28 mouse cellular contexts compared by ENCODE assay signal in genomic region chr12:16966811-16967210, GRCm38 (mm10). TPM values are rescaled to one million over a fixed set of nuclear protein-coding genes. Genes with fewer than 3 reads are reported as not detected.
"Had no signal": no experiment of that assay in that cellular context is flagged by ENCODE, and none has a peak within 500 bp of the region (broad histone marks: within the 10 kb centered on the region; RNA-seq: fewer than 3 reads in every experiment).

No protein-coding gene starts in this region.

- H3K27ac ChIP-seq: heart, adult 2 months; heart, embryonic 13.5 days; heart, embryonic 15.5 days; hindbrain, embryonic 10.5 days; hindbrain, embryonic 12.5 days; hindbrain, embryonic 14.5 days; intestine, embryonic 15.5 days; layer of hippocampus, adult 2 months; left cerebral cortex, adult 2 months; limb, embryonic 13.5 days; limb, embryonic 15.5 days; liver, embryonic 12.5 days; liver, embryonic 14.5 days had no signal

- H3K4me3 ChIP-seq: heart, adult 2 months; heart, embryonic 13.5 days; heart, embryonic 15.5 days; hindbrain, embryonic 10.5 days; hindbrain, embryonic 12.5 days; intestine, embryonic 15.5 days; layer of hippocampus, adult 2 months; left cerebral cortex, adult 2 months; limb, embryonic 13.5 days; limb, embryonic 15.5 days; liver, embryonic 12.5 days had no signal

- H3K4me1 ChIP-seq: heart, embryonic 13.5 days; heart, embryonic 15.5 days; hindbrain, embryonic 10.5 days; hindbrain, embryonic 12.5 days; intestine, embryonic 15.5 days; limb, embryonic 13.5 days; limb, embryonic 15.5 days; liver, embryonic 12.5 days had no signal

- ATAC-seq: hindbrain, embryonic 16.5 days; inflammation-experienced regulatory T-cells, adult 6 months; intestine, embryonic 15.5 days; intestine, postnatal 0 days; liver, embryonic 12.5 days had no signal

- H3K27me3 ChIP-seq: heart, embryonic 13.5 days; heart, embryonic 15.5 days; hindbrain, embryonic 12.5 days; intestine, embryonic 15.5 days; limb, embryonic 13.5 days; limb, embryonic 15.5 days; liver, embryonic 12.5 days had no signal

- DNase-seq: gastrocnemius, postnatal 14 days; gastrocnemius, postnatal 36 days; heart, adult 11 months; heart, adult 2 months; heart, postnatal 14 days; heart, postnatal 4 days; kidney, adult 18-20 months; kidney, adult 8-10 months; kidney, postnatal 10 days; kidney, postnatal 25 days; kidney, postnatal 4 days had no signal

- H3K4me2 ChIP-seq: heart, embryonic 11.5 days; heart, embryonic 13.5 days; heart, embryonic 15.5 days; hindbrain, embryonic 12.5 days; hindbrain, embryonic 14.5 days; intestine, embryonic 15.5 days; limb, embryonic 13.5 days; limb, embryonic 15.5 days; liver, embryonic 12.5 days had no signal

- H3K9me3 ChIP-seq: heart, embryonic 13.5 days; heart, embryonic 15.5 days; hindbrain, embryonic 10.5 days; hindbrain, embryonic 12.5 days; intestine, embryonic 15.5 days; limb, embryonic 13.5 days; limb, embryonic 15.5 days; liver, embryonic 12.5 days had no signal

- H3K9ac ChIP-seq: heart, embryonic 13.5 days; heart, embryonic 15.5 days; hindbrain, embryonic 12.5 days; hindbrain, embryonic 14.5 days; intestine, embryonic 15.5 days; limb, embryonic 13.5 days; limb, embryonic 15.5 days; liver, embryonic 12.5 days; liver, embryonic 14.5 days had no signal

RNA-seq across cellular contexts. Expression of gene 2410004P03Rik, which starts 44.7 kb away (rescaled TPM):
- polyA plus RNA-seq: heart, embryonic 13.5 days; liver, adult 2 months; liver, embryonic 12.5 days had no signal
